Mouse (Mus musculus): ENCODE measurements around the gene Susd4.

The Susd4 gene

DNA sequence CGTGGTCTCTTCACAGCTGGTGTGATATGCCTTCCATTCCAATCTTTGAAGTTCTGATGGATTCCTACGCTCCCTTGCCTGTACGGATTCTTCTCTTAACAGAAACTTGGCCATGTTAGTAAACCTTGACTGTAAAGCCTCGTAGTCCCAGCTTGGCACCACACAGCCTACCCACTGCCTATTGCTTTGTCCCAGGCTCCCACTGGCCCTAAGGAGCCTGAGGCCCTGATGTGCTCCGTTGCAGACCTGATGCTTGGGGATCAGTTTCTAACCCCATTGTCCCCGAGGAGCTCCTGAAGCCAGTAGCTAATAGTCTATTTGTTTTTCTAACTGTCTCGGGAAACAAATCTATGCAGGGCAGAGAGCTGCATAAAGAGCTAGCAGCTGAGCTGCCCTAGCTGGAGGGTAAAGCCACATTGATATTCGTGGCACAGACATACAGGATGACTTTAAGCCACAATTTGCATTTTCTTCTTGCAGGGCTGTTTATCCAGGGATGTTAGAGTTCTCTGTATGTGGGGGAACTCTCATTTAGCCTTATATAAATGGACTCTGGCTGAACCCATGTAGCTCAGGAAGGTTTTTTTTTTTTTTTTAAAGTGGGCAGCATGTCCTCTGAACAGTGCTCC is 155.2 kb downstream of the Susd4 start:
- no peak for DNase-seq (ENCODE audit: low spot score)

DNA sequence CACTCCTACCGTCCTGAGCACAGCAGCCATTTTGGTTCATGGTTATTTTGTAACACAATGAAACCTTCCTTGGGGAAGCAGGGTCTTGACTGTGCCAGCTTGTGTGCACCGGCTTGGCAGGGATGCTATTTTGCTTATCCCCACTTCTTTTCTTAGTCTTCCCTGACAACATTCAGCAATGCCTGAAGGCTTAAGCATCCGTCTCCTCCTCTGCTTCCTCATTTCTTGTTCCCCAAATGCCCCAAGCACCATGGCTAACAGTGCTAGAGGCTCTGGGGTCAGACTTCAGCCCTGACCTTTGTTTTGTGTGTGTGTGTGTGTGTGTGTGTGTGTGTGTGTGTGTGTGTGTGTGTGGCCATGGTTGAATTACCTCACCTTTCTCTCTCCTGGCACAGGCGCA is 159.2 kb downstream of the Susd4 start:
- no peak for DNase-seq (ENCODE audit: low spot score)

- no peak for DNase-seq (ENCODE audit: low spot score)
Observed at GRCm38 (mm10) chr1:182926465-182926864, 162.8 kb downstream of the Susd4 start.

- DNase-seq (ENCODE audit: low spot score) = no peak
Observed at GRCm38 (mm10) chr1:182927878-182928851, 164.5 kb downstream of the Susd4 start.

GRCm38 (mm10) chr1:182935469-182935868 is 171.8 kb downstream of the Susd4 start:
- DNase-seq (ENCODE audit: low spot score) = no peak

DNA sequence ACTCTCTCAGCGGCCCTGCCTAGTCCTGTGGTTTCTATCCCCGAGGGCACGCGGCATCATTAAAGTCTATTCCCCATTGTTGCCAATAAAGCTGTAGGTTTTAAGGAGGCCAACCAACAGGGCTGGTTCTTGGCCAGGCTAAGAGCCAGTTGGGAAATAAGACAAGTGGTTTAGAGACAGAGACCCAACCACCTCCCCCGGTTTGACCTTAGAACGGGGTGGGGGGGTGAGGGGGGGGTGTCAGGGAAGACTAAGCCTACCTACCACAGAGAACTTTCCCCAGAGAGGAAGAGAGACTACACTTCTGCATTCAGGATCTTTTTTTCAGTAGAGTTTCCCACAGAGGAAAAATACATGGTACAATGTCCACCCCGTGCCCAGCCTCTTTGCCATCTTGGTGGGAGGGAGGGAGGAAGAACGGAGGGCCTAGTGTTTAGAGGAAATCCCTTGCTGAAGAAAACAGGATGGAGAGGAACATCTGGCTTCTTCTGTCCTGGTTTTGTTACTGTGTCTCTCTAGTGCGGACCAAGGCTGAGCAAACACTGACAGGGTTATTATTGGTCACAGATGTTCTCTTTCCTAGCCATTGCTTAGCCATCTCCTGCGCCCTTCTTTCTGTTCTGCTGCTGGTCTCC is 173.9 kb downstream of the Susd4 start:
- DNase-seq (ENCODE audit: low spot score) = no peak

- DNase-seq (ENCODE audit: low spot score) = no peak
Observed at GRCm38 (mm10) chr1:182941921-182942320, 178.3 kb downstream of the Susd4 start.

- no peak for DNase-seq (ENCODE audit: low spot score)
Observed at GRCm38 (mm10) chr1:182943911-182944310, 180.3 kb downstream of the Susd4 start.

DNA sequence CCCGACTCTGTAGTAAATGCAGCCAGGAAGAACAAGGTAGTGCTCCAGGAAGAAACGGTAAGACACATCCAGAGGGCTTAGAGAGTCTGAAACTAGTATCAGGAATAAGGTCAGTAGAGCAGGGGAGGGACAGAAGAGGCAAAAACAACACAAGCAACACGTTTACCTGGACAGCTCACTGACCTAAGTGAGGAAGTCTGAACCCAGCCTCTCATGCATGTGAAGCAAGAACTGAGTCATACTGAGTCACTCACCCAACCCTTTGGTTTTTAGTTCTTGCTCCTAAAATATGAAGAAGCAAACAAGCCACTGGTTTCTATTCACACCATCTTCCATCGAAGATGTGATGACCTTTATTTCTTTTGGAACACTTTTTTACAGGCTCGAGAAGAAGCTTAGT is 181.0 kb downstream of the Susd4 start:
- no peak for DNase-seq (ENCODE audit: low spot score)

- no peak for DNase-seq (ENCODE audit: low spot score)
Observed at GRCm38 (mm10) chr1:182945561-182945960, 181.9 kb downstream of the Susd4 start.
